Mouse (Mus musculus) embryo, embryonic 10 days (tissue): Measurements from ENCODE around the gene Mst1.

Experiments
- DNase-seq: peaks from one replicate; pipeline ENCODE4 v3.0.0-alpha.2; 2015; ENCODE audit warnings: low spot score

The Mst1 gene

GRCm38 (mm10) chr9:108056361-108057261 lies 23.6 kb upstream of the Mst1 start:
- no peak for DNase-seq

- DNase-seq, result no peak
Observed at GRCm38 (mm10) chr9:108057262-108057562, 23.0 kb upstream of the Mst1 start.

GRCm38 (mm10) chr9:108058291-108058690 lies 21.9 kb upstream of the Mst1 start:
- DNase-seq, result no peak

GRCm38 (mm10) chr9:108062142-108062541 lies 18.1 kb upstream of the Mst1 start:
- no peak for DNase-seq

- no peak for DNase-seq
Observed at GRCm38 (mm10) chr9:108063361-108063760, 16.9 kb upstream of the Mst1 start.

GRCm38 (mm10) chr9:108065491-108066011 lies 14.7 kb upstream of the Mst1 start:
- peak; percentile 81 for DNase-seq

GRCm38 (mm10) chr9:108067199-108067598 lies 13.0 kb upstream of the Mst1 start:
- DNase-seq, result no peak

- DNase-seq, result peak; percentile 91
Observed at GRCm38 (mm10) chr9:108067900-108068299, 12.3 kb upstream of the Mst1 start.

- no peak for DNase-seq
Observed at GRCm38 (mm10) chr9:108069007-108069406, 11.2 kb upstream of the Mst1 start.

GRCm38 (mm10) chr9:108069529-108069928 lies 10.7 kb upstream of the Mst1 start:
- DNase-seq, result no peak

GRCm38 (mm10) chr9:108071801-108072200 lies 8.4 kb upstream of the Mst1 start:
- DNase-seq, result no peak

GRCm38 (mm10) chr9:108072481-108072924 lies 7.7 kb upstream of the Mst1 start:
- DNase-seq, result no peak

- no peak for DNase-seq
Observed at GRCm38 (mm10) chr9:108073141-108073930, 6.9 kb upstream of the Mst1 start.

- DNase-seq, result no peak
Observed at GRCm38 (mm10) chr9:108082549-108082948, 2.3 kb downstream of the Mst1 start.

GRCm38 (mm10) chr9:108082988-108083431 lies 2.8 kb downstream of the Mst1 start, which contains the start of gene Rnf123:
TSS of gene Rnf123 (minus strand) at chr9:108083346.
- no peak for DNase-seq

GRCm38 (mm10) chr9:108083561-108083960 lies 3.3 kb downstream of the Mst1 start:
- no peak for DNase-seq

- no peak for DNase-seq
Observed at GRCm38 (mm10) chr9:108085261-108085660, 5.0 kb downstream of the Mst1 start.

- no peak for DNase-seq
Observed at GRCm38 (mm10) chr9:108090611-108091120, 10.4 kb downstream of the Mst1 start.

- DNase-seq, result no peak
Observed at GRCm38 (mm10) chr9:108093586-108093985, 13.3 kb downstream of the Mst1 start.

GRCm38 (mm10) chr9:108094184-108094941 lies 14.1 kb downstream of the Mst1 start, which contains the start of gene Apeh:
TSS of gene Apeh (minus strand) at chr9:108094606.
- peak; percentile 94 for DNase-seq

GRCm38 (mm10) chr9:108094998-108095411 lies 14.8 kb downstream of the Mst1 start:
- DNase-seq, result peak; percentile 47

- DNase-seq, result peak; percentile 87
Observed at GRCm38 (mm10) chr9:108095518-108095917, 15.3 kb downstream of the Mst1 start.
